ENCODE assay signal across 19 mouse cellular contexts in the genomic region with DNA sequence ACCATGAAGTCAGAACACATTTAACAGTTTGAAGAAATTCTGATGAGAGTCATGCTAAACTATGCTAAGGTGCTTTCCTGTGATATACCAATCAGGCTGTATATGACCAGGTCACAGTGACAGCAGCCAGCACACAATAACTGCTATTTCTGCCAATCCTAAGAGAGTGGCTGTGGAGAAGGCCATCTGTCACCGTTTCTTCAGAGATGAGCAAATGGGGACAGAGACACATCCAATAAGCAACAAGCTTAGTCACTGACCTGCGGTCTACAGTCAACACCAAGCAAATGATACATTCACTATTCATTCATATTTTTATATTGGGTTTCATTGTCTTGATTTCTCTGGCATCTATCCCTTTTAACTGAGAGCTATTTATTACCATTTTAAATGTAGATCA.
DNase-seq lines count a peak whose midpoint lies in the region; ATAC-seq and TF ChIP-seq lines count a peak whose summit lies in the region.
"Had no signal": no experiment of that assay in that cellular context is flagged by ENCODE, and none has a peak within 500 bp of the region (broad histone marks: within the 10 kb centered on the region; RNA-seq: fewer than 3 reads in every experiment).

No protein-coding gene starts in this region.

- POLR2A ChIA-PET in Patski (lab: Charles Lee) = no interaction called here

- no peaks in the 10 kb centered on the region for H3K79me3 ChIP-seq in C2C12 (ENCODE audit: low read depth)

- TF ChIP-seq CTCF in C2C12 (IDR thresholded peaks at IDR 0.05; ENCODE audit: control insufficient read depth, insufficient read depth, insufficient read length) (no peak), Patski (IDR thresholded peaks at IDR 0.05) (no peak)

- H3K27me3 ChIP-seq in C2C12 (ENCODE audit: control insufficient read depth, insufficient read depth, insufficient read length) (no peaks in the 10 kb centered on the region), Patski (no peaks in the 10 kb centered on the region)
- H3K27me3 ChIP-seq: forebrain, embryonic 15.5 days; liver, embryonic 13.5 days; neural tube, embryonic 13.5 days had no signal

- H3K36me3 ChIP-seq in C2C12 (ENCODE audit: control insufficient read depth, insufficient read depth) = no peaks in the 10 kb centered on the region
- H3K36me3 ChIP-seq: embryonic facial prominence, embryonic 10.5 days; heart, embryonic 10.5 days; liver, embryonic 13.5 days; neural tube, embryonic 13.5 days had no signal

- in situ Hi-C loops in Patski (cut with MboI; ENCODE audit: low pct_unique_long_range_greater_than_20kb) = no loop called here

- CTCF ChIA-PET in Patski (lab: Charles Lee) = interaction anchor here (1.0 kb wide), 1 partner anchor 49 kb away, joined by 3 read pairs; no protein-coding TSS in a partner anchor

- DNase-seq in Patski (ENCODE audit: low read depth, low spot score) = no peak
- peak; percentile 71 for DNase-seq in cerebellum, adult 8-10 months
- peak; percentile 68 to 76 for DNase-seq in cerebellum, postnatal 36 days
- no peak for DNase-seq in right cerebral cortex, adult 18-20 months
- DNase-seq in ovary, postnatal 10 days (ENCODE audit: low spot score) = no peak
- DNase-seq: adrenal gland, postnatal 14 days; kidney, adult 11 months; kidney, postnatal 4 days; liver, embryonic 13.5 days; lung, adult 2 months; lung, postnatal 14 days; midbrain, embryonic 14.5 days; thymus, postnatal 25 days had no signal

- peak; percentile 84 for ATAC-seq in Patski
- no peak for ATAC-seq in megakaryocyte-erythroid progenitor cell, adult 5-6 weeks (replicated peaks; ENCODE audit: low FRiP score, low TSS enrichment, poor library complexity, severe bottlenecking)
- ATAC-seq: forebrain, embryonic 15.5 days had no signal

- H3K79me2 ChIP-seq in C2C12 (ENCODE audit: control insufficient read depth, insufficient read depth) = no peaks in the 10 kb centered on the region

- no peak overlapping the region for H3K4me3 ChIP-seq in C2C12 (ENCODE audit: insufficient read depth, poor library complexity, severe bottlenecking)
- H3K4me3 ChIP-seq: embryonic facial prominence, embryonic 10.5 days; forebrain, embryonic 15.5 days; heart, embryonic 10.5 days; liver, embryonic 13.5 days; neural tube, embryonic 13.5 days had no signal

- H3ac ChIP-seq in C2C12 (ENCODE audit: control insufficient read depth, insufficient read length, low read depth) = no peak overlapping the region

TF ChIP-seq in C2C12, 6 proteins besides CTCF, POLR2A, EP300 and RAD21:
- TF ChIP-seq FOSL1 (IDR thresholded peaks at IDR 0.05; ENCODE audit: insufficient read depth, low read length, poor library complexity, severe bottlenecking) = peak; percentile 37
- TF ChIP-seq MYOD1 (IDR thresholded peaks at IDR 0.05; ENCODE audit: control insufficient read depth, insufficient read length, low read depth) = peak; percentile 61
- TF ChIP-seq MAX (IDR thresholded peaks at IDR 0.05) = peak; percentile 16
- TF ChIP-seq MYOG (IDR thresholded peaks at IDR 0.05; ENCODE audit: control insufficient read depth, extremely low read depth, insufficient read length) = no peak
- no peak for TF ChIP-seq USF1 (IDR thresholded peaks at IDR 0.05; ENCODE audit: low read depth)
- TF ChIP-seq CEBPB (IDR thresholded peaks at IDR 0.05; ENCODE audit: low read depth) = peak; percentile 20

Comparison
In these comparisons a context has a peak if more than half of its experiments do, and no peak if none do; other contexts are left out.
1. DNase-seq: peak in cerebellum, adult 8-10 months (single experiment) and cerebellum, postnatal 36 days (2 of 2); none in Patski (single experiment), right cerebral cortex, adult 18-20 months (single experiment) and ovary, postnatal 10 days (single experiment).